Comparison of ENCODE assay signal across 8 mouse cellular contexts in genomic region chr13:23401683-23402527, GRCm38 (mm10). TPM values are rescaled to one million over a fixed set of nuclear protein-coding genes. Genes with fewer than 3 reads are reported as not detected.
A peak's percentile ranks its signal among the peaks of the same experiment; 100 is the strongest.
DNase-seq lines count a peak whose midpoint lies in the region; ATAC-seq and TF ChIP-seq lines count a peak whose summit lies in the region.

No protein-coding gene starts in this region.

- peak overlapping the region; percentile 68 for H3K4me2 ChIP-seq in intestine, postnatal 0 days (replicated peaks; ENCODE audit: low read depth)
- H3K4me2 ChIP-seq in limb, embryonic 12.5 days = peak overlapping the region; percentile 61
- H3K4me2 ChIP-seq in midbrain, embryonic 14.5 days (ENCODE audit: low read length) = peak overlapping the region; percentile 51

- peaks cover 8% of the 10 kb centered on the region for H3K4me1 ChIP-seq in embryonic facial prominence, embryonic 10.5 days
- no peaks in the 10 kb centered on the region for H3K4me1 ChIP-seq in intestine, postnatal 0 days (replicated peaks; ENCODE audit: control insufficient read depth, insufficient read depth, low read length)
- peaks cover 6% of the 10 kb centered on the region; the same call in 1 of the 2 replicates for H3K4me1 ChIP-seq in limb, embryonic 12.5 days (replicated peaks)
- no peaks in the 10 kb centered on the region for H3K4me1 ChIP-seq in midbrain, embryonic 14.5 days (ENCODE audit: control insufficient read depth, insufficient read depth, low read length)

- H3K9me3 ChIP-seq in embryonic facial prominence, embryonic 10.5 days = no peaks in the 10 kb centered on the region
- H3K9me3 ChIP-seq in intestine, postnatal 0 days (ENCODE audit: control insufficient read depth) = no peaks in the 10 kb centered on the region
- no peaks in the 10 kb centered on the region for H3K9me3 ChIP-seq in limb, embryonic 12.5 days
- H3K9me3 ChIP-seq in midbrain, embryonic 14.5 days (ENCODE audit: control insufficient read depth, low read length) = peaks cover 5% of the 10 kb centered on the region; the same call in 1 of the 2 replicates

- peaks cover 21% of the 10 kb centered on the region for H3K27me3 ChIP-seq in embryonic facial prominence, embryonic 10.5 days (replicated peaks; ENCODE audit: low read depth, poor library complexity, severe bottlenecking)
- peaks cover 13% of the 10 kb centered on the region; the same call in 1 of the 2 replicates for H3K27me3 ChIP-seq in intestine, postnatal 0 days (replicated peaks; ENCODE audit: control insufficient read depth, insufficient read depth, low read length)
- peaks cover 24% of the 10 kb centered on the region for H3K27me3 ChIP-seq in limb, embryonic 12.5 days
- peaks cover 23% of the 10 kb centered on the region for H3K27me3 ChIP-seq in midbrain, embryonic 14.5 days (ENCODE audit: control insufficient read depth, insufficient read depth, low read length)

- peak overlapping the region; percentile 64 for H3K4me3 ChIP-seq in embryonic facial prominence, embryonic 10.5 days
- H3K4me3 ChIP-seq in intestine, postnatal 0 days (ENCODE audit: low read depth, low read length) = peak overlapping the region; percentile 26
- peak overlapping the region; percentile 36 for H3K4me3 ChIP-seq in limb, embryonic 12.5 days (replicated peaks)
- peak overlapping the region; percentile 24 for H3K4me3 ChIP-seq in midbrain, embryonic 14.5 days (replicated peaks; ENCODE audit: low read depth, low read length)

- peak; percentile 89 for ATAC-seq in granulocyte monocyte progenitor cell, adult 5-6 weeks (replicated peaks; ENCODE audit: poor library complexity, severe bottlenecking)
- ATAC-seq in intestine, postnatal 0 days = peak; percentile 38; the same call in 1 of the 2 replicates
- peak; percentile 73 for ATAC-seq in limb, embryonic 12.5 days (ENCODE audit: insufficient number of reproducible peaks, insufficient read depth, low FRiP score, low TSS enrichment, low read depth)
- no peak; the same call in 1 of the 2 replicates for ATAC-seq in midbrain, embryonic 14.5 days (ENCODE audit: low FRiP score, low TSS enrichment)

- no peak overlapping the region for H3K9ac ChIP-seq in intestine, postnatal 0 days (ENCODE audit: low read depth, low read length)
- H3K9ac ChIP-seq in limb, embryonic 12.5 days (replicated peaks) = peak overlapping the region; percentile 32
- H3K9ac ChIP-seq in midbrain, embryonic 14.5 days (replicated peaks; ENCODE audit: low read length) = peak overlapping the region; percentile 43

- 2% methylated on average over 19 of the region's 19 CpGs for WGBS in embryonic facial prominence, embryonic 10.5 days
- WGBS in intestine, postnatal 0 days = 8% methylated on average over 19 of the region's 19 CpGs
- 2% methylated on average over 19 of the region's 19 CpGs for WGBS in limb, embryonic 12.5 days
- WGBS in midbrain, embryonic 14.5 days = 1% methylated on average over 19 of the region's 19 CpGs

- peak; percentile 79 to 84 for DNase-seq in left cerebral cortex, adult 18-20 months (ENCODE audit: low spot score in 2 of 2)
- DNase-seq in left cerebral cortex, adult 11 months (ENCODE audit: low spot score) = no peak
- DNase-seq in embryonic facial prominence, embryonic 10.5 days (ENCODE audit: low spot score) = peak; percentile 85
- peak; percentile 80 for DNase-seq in midbrain, embryonic 14.5 days
- peak; percentile 84 to 91 for DNase-seq in spleen, postnatal 10 days (ENCODE audit: low spot score in 2 of 2)

- H3K36me3 ChIP-seq in embryonic facial prominence, embryonic 10.5 days (replicated peaks) = no peaks in the 10 kb centered on the region
- H3K36me3 ChIP-seq in intestine, postnatal 0 days (ENCODE audit: control insufficient read depth, insufficient read depth) = no peaks in the 10 kb centered on the region
- no peaks in the 10 kb centered on the region for H3K36me3 ChIP-seq in limb, embryonic 12.5 days
- H3K36me3 ChIP-seq in midbrain, embryonic 14.5 days (ENCODE audit: control insufficient read depth, insufficient read depth, low read length) = no peaks in the 10 kb centered on the region

- peak; percentile 88 for TF ChIP-seq CTCF in intestine, postnatal 0 days (IDR thresholded peaks at IDR 0.05; ENCODE audit: low read depth)

- H3K27ac ChIP-seq in embryonic facial prominence, embryonic 10.5 days (replicated peaks) = peak overlapping the region; percentile 81
- no peak overlapping the region for H3K27ac ChIP-seq in intestine, postnatal 0 days (ENCODE audit: low read depth, low read length)
- H3K27ac ChIP-seq in limb, embryonic 12.5 days = no peak overlapping the region
- no peak overlapping the region for H3K27ac ChIP-seq in midbrain, embryonic 14.5 days (replicated peaks; ENCODE audit: low read depth, low read length)

RNA-seq across cellular contexts. Expression of gene Abt1, which starts 21.8 kb away (rescaled TPM):
- total RNA-seq in left cerebral cortex, adult 18-20 months (2021) = 1 to 10 TPM; 9.0 to 9.5 TPM
- 15.0 and 15.6 TPM in 2 replicates for polyA plus RNA-seq in embryonic facial prominence, embryonic 10.5 days (2016; fragmentation: Nextera tagmentation; extraction: Ambion mirVana)
- total RNA-seq in granulocyte monocyte progenitor cell, adult 5-6 weeks (2014; fragmentation: Nextera tagmentation) = 2.9 and 5.7 TPM in 2 replicates
- total RNA-seq in granulocyte monocyte progenitor cell, adult 5-6 weeks (2017) = 11.0 and 13.7 TPM in 2 replicates
- 5.1 and 5.6 TPM in 2 replicates for polyA plus RNA-seq in intestine, postnatal 0 days (2015; fragmentation: Nextera tagmentation; extraction: Ambion mirVana)
- polyA plus RNA-seq in limb, embryonic 12.5 days (2016; fragmentation: Nextera tagmentation; extraction: Ambion mirVana) = 14.4 and 15.2 TPM in 2 replicates
- 9.3 and 9.9 TPM in 2 replicates for polyA plus RNA-seq in midbrain, embryonic 14.5 days (2014; fragmentation: Nextera tagmentation; extraction: Ambion mirVana)

RNA-seq across cellular contexts. Expression of gene Zfp322a, which starts 32.9 kb away (rescaled TPM):
- 10 to 100 TPM; 29.5 to 31.7 TPM for total RNA-seq in left cerebral cortex, adult 18-20 months (2021)
- polyA plus RNA-seq in embryonic facial prominence, embryonic 10.5 days (2016; fragmentation: Nextera tagmentation; extraction: Ambion mirVana) = 59.9 and 60.6 TPM in 2 replicates
- 21.8 and 34.5 TPM in 2 replicates for total RNA-seq in granulocyte monocyte progenitor cell, adult 5-6 weeks (2014; fragmentation: Nextera tagmentation)
- total RNA-seq in granulocyte monocyte progenitor cell, adult 5-6 weeks (2017) = 43.7 and 71.1 TPM in 2 replicates
- 15.6 and 17.2 TPM in 2 replicates for polyA plus RNA-seq in intestine, postnatal 0 days (2015; fragmentation: Nextera tagmentation; extraction: Ambion mirVana)
- polyA plus RNA-seq in limb, embryonic 12.5 days (2016; fragmentation: Nextera tagmentation; extraction: Ambion mirVana) = 70.7 and 75.5 TPM in 2 replicates
- 41.2 and 64.4 TPM in 2 replicates for polyA plus RNA-seq in midbrain, embryonic 14.5 days (2014; fragmentation: Nextera tagmentation; extraction: Ambion mirVana)
